Mouse (Mus musculus): ENCODE results near the gene Wrap73. TPM values are rescaled to one million over a fixed set of nuclear protein-coding genes. Genes with fewer than 3 reads are reported as not detected.

Wrap73 gene
- total and polyA plus RNA-seq, 3 experiments, result 32.1 to 77.6 (median 49.3) TPM

DNA sequence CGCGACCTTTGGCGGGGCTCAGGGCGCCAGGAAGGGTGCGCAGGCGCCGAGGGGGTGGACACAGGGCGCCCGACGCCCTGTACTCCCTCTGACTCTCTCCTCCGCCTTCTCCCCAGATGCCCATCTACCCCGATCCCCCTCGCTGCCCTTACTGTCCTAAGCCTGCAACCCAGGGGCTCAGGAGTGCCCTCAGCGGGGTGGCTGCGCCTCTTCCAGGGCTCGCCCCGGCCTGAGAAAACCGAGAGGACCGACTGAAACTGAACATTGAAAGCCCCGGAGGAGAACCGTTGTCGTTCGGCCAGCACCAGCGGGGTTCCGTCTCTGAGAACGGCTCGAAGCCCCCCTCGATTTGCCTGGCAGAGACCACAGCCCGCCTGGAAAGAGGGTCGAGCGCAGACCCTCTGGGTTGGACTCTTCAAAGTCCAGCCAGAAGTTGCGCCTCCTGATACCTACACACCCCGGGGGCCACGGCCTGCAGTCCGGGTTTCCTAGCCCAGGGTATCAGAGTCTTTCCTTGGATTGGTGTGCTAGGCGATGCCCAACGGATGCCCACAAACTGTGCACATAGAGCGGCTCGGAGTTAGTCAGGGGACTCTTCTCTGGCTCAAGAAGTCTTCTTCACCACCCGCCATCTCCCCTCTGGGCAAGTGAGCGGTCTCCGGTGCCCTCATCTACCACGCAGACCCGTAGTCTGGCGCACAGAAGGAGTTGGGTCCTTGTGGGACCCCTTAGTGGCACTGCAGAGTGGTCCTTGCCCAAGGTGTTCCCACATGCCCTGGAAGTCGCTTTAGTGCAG, 1.8 kb upstream of the Wrap73 start:
- H3K79me2 ChIP-seq (replicated peaks; ENCODE audit: control insufficient read depth, extremely low read depth, insufficient read depth, poor library complexity, severe bottlenecking), result peaks cover 46% of the 10 kb centered on the region
- peaks cover 36% of the 10 kb centered on the region for H3K27me3 ChIP-seq (replicated peaks)
- peak overlapping the region; percentile 30 for H3K4me2 ChIP-seq (ENCODE audit: insufficient read depth, low read depth, poor library complexity, severe bottlenecking)
- peak overlapping the region; percentile 49 to 71 (median 61) for H3K4me3 ChIP-seq (replicated peaks in 1 of 3; ENCODE audit: low read depth in 2 of 3, low read length in 2 of 3, poor library complexity in 1 of 3)
- H3K9ac ChIP-seq (ENCODE audit: insufficient read depth, low read depth), result peak overlapping the region; percentile 31
- no peak overlapping the region for H3K27ac ChIP-seq (ENCODE audit: insufficient read depth, low read depth)
- in situ Hi-C loops (cut with MboI; ENCODE audit: low pct_ligation_motif_present, low pct_unique_long_range_greater_than_20kb, low sequenced_read_pairs) (loop anchor here (25.0 kb wide), 1 partner anchor 797 kb away; the partner anchor contains the start of gene Tnfrsf14), dilution Hi-C loops (cut with MboI; ENCODE audit: extremely low pct_ligation_motif_present, extremely low pct_unique_long_range_greater_than_20kb, low sequenced_read_pairs) (no loop called here)
- H3K9me3 ChIP-seq (replicated peaks; ENCODE audit: low read length), result peaks cover 10% of the 10 kb centered on the region
- H3K36me3 ChIP-seq (replicated peaks in 1 of 2; ENCODE audit: control insufficient read depth in 1 of 2, insufficient read depth in 1 of 2, low read length in 1 of 2), result peaks cover 5 to 12% of the 10 kb centered on the region in 2 experiments
- TF ChIP-seq NRF1 (IDR thresholded peaks at IDR 0.05; ENCODE audit: low read depth, low read length) (peak; percentile 74), MAZ (IDR thresholded peaks at IDR 0.05; ENCODE audit: low read depth, low read length) (no peak)
- no peak for DNase-seq (ENCODE audit: extremely low read depth)
- H3K4me1 ChIP-seq (ENCODE audit: control insufficient read depth in 1 of 2, insufficient read depth in 2 of 2), result peaks cover 21 to 80% of the 10 kb centered on the region in 2 experiments

- H3K9me3 ChIP-seq (replicated peaks; ENCODE audit: low read length), result peaks cover 10% of the 10 kb centered on the region
- in situ Hi-C loops (cut with MboI; ENCODE audit: low pct_ligation_motif_present, low pct_unique_long_range_greater_than_20kb, low sequenced_read_pairs), result loop anchor here (25.0 kb wide), 1 partner anchor 796 kb away; the partner anchor contains the start of gene Tnfrsf14
- H3K79me2 ChIP-seq (replicated peaks; ENCODE audit: control insufficient read depth, extremely low read depth, insufficient read depth, poor library complexity, severe bottlenecking), result peaks cover 48% of the 10 kb centered on the region
- H3K4me3 ChIP-seq (replicated peaks in 1 of 3; ENCODE audit: low read depth in 2 of 3, low read length in 2 of 3, poor library complexity in 1 of 3), result peak overlapping the region in 2 of 3 experiments; percentile 8 to 24
- H3K9ac ChIP-seq (ENCODE audit: insufficient read depth, low read depth), result no peak overlapping the region; the same call in 1 of the 2 replicates
- no peak overlapping the region for H3K27ac ChIP-seq (ENCODE audit: insufficient read depth, low read depth)
- TF ChIP-seq BHLHE40 (IDR thresholded peaks at IDR 0.05; ENCODE audit: low read depth, low read length) (peak; percentile 48), E2F4 (IDR thresholded peaks at IDR 0.05; ENCODE audit: insufficient replicate concordance, low read depth, low read length) (no peak), HCFC1 (IDR thresholded peaks at IDR 0.05; ENCODE audit: low read depth, low read length) (no peak), ZNF384 (IDR thresholded peaks at IDR 0.05; ENCODE audit: low read depth, low read length) (peak; percentile 81), ZMIZ1 (IDR thresholded peaks at IDR 0.05; ENCODE audit: low read depth, low read length) (no peak), RAD21 (IDR thresholded peaks at IDR 0.05; ENCODE audit: low read depth, low read length) (no peak), PAX5 (IDR thresholded peaks at IDR 0.05; ENCODE audit: low read length) (no peak), ETS1 (conservative IDR thresholded peaks at IDR 0.05; ENCODE audit: low read depth, low read length) (0 out of 2 replicates have a peak, but pooled peaks have one; percentile 8), MAFK (IDR thresholded peaks at IDR 0.05; ENCODE audit: insufficient replicate concordance, low read length) (no peak), CHD2 (IDR thresholded peaks at IDR 0.05; ENCODE audit: low read length) (no peak), MYC (IDR thresholded peaks at IDR 0.05; ENCODE audit: low read depth, low read length) (peak; percentile 58; the same call in 1 of the 2 replicates), MAX (IDR thresholded peaks at IDR 0.05; ENCODE audit: low read length) (peak; percentile 76), CHD1 (IDR thresholded peaks at IDR 0.05; ENCODE audit: low read depth, low read length) (no peak), USF1 (IDR thresholded peaks at IDR 0.05; ENCODE audit: low read depth, low read length) (no peak), ZKSCAN1 (IDR thresholded peaks at IDR 0.05; ENCODE audit: borderline replicate concordance, low read depth, low read length) (no peak)
- H3K4me2 ChIP-seq (ENCODE audit: insufficient read depth, low read depth, poor library complexity, severe bottlenecking), result peak overlapping the region; percentile 75
- no peak for DNase-seq (ENCODE audit: extremely low read depth)
- dilution Hi-C loops (cut with MboI; ENCODE audit: extremely low pct_ligation_motif_present, extremely low pct_unique_long_range_greater_than_20kb, low sequenced_read_pairs), result no loop called here
- H3K27me3 ChIP-seq (replicated peaks), result peaks cover 35% of the 10 kb centered on the region
- peaks cover 10 to 18% of the 10 kb centered on the region in 2 experiments for H3K36me3 ChIP-seq (replicated peaks in 1 of 2; ENCODE audit: control insufficient read depth in 1 of 2, insufficient read depth in 1 of 2, low read length in 1 of 2)
- peaks cover 21 to 78% of the 10 kb centered on the region in 2 experiments for H3K4me1 ChIP-seq (ENCODE audit: control insufficient read depth in 1 of 2, insufficient read depth in 2 of 2)
Measured at GRCm38 (mm10) chr4:154141009-154141867, 934 bp upstream of the Wrap73 start.
